In the genomic region with DNA sequence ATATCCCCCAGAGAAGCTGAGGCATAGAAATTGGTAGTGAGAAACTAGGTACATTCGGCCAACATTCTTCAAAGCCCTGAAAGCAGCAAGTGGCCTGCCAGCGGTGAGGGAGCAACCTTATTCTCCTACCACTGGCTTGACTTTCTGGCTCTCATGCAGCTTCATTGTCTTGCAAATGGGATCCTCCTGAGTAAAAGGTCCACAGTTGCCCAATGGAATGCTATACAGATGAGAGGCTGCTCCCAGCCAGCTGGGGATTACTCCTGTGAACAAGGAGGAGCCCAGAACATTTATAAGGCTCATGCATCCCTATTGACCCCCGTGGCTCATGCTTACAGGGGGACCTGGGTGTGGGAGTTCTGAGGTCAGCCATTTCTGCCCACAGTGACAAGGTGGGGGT, we compare ENCODE assay signal across 31 mouse cellular contexts.
"Had no signal": no experiment of that assay in that cellular context is flagged by ENCODE, and none has a peak within 500 bp of the region (broad histone marks: within the 10 kb centered on the region; RNA-seq: fewer than 3 reads in every experiment).

No protein-coding gene starts in this region.

- H3K9ac ChIP-seq: limb, embryonic 12.5 days; limb, embryonic 13.5 days; limb, embryonic 15.5 days; liver, embryonic 12.5 days; liver, embryonic 13.5 days; liver, embryonic 14.5 days; liver, embryonic 15.5 days; liver, postnatal 0 days; lung, embryonic 14.5 days; lung, embryonic 15.5 days; midbrain, embryonic 12.5 days; midbrain, embryonic 13.5 days; midbrain, embryonic 15.5 days; neural tube, embryonic 12.5 days; neural tube, embryonic 13.5 days had no signal

- H3K36me3 ChIP-seq: limb, embryonic 10.5 days; limb, embryonic 12.5 days; limb, embryonic 13.5 days; limb, embryonic 15.5 days; liver, embryonic 12.5 days; liver, embryonic 13.5 days; liver, embryonic 15.5 days; lung, embryonic 15.5 days; midbrain, embryonic 10.5 days; midbrain, embryonic 12.5 days; midbrain, embryonic 13.5 days; midbrain, embryonic 15.5 days; neural tube, embryonic 12.5 days; neural tube, embryonic 13.5 days had no signal

- H3K4me3 ChIP-seq: limb, embryonic 10.5 days; limb, embryonic 12.5 days; limb, embryonic 13.5 days; limb, embryonic 15.5 days; liver, embryonic 12.5 days; liver, embryonic 13.5 days; liver, embryonic 15.5 days; lung, embryonic 15.5 days; megakaryocyte, embryonic 14.5 days; midbrain, embryonic 10.5 days; midbrain, embryonic 12.5 days; midbrain, embryonic 13.5 days; midbrain, embryonic 15.5 days; myocyte; neural tube, embryonic 12.5 days; neural tube, embryonic 13.5 days had no signal

- H3K4me1 ChIP-seq: limb, embryonic 10.5 days; limb, embryonic 12.5 days; limb, embryonic 13.5 days; limb, embryonic 15.5 days; liver, embryonic 12.5 days; liver, embryonic 13.5 days; liver, embryonic 15.5 days; lung, embryonic 15.5 days; megakaryocyte, embryonic 14.5 days; midbrain, embryonic 10.5 days; midbrain, embryonic 12.5 days; midbrain, embryonic 13.5 days; midbrain, embryonic 15.5 days; neural tube, embryonic 12.5 days; neural tube, embryonic 13.5 days had no signal

- ATAC-seq: liver, embryonic 12.5 days; liver, postnatal 0 days; lung, postnatal 0 days; midbrain, embryonic 13.5 days; midbrain, embryonic 15.5 days; midbrain, embryonic 16.5 days had no signal

- H3K27ac ChIP-seq: limb, embryonic 10.5 days; limb, embryonic 12.5 days; limb, embryonic 13.5 days; limb, embryonic 15.5 days; liver, embryonic 12.5 days; liver, embryonic 13.5 days; liver, embryonic 14.5 days; liver, embryonic 15.5 days; lung, embryonic 15.5 days; macrophage; midbrain, embryonic 10.5 days; midbrain, embryonic 12.5 days; midbrain, embryonic 13.5 days; midbrain, embryonic 15.5 days; neural tube, embryonic 12.5 days; neural tube, embryonic 13.5 days had no signal

- DNase-seq: left cerebral cortex, postnatal 4 days; liver; liver, embryonic 13.5 days; liver, postnatal 0 days; lung, adult 18-20 months; lung, adult 2 months; lung, embryonic 14.5 days; lung, postnatal 10 days; lung, postnatal 14 days; lung, postnatal 36 days; lung, postnatal 4 days; midbrain, embryonic 14.5 days had no signal

- H3K9me3 ChIP-seq: limb, embryonic 10.5 days; limb, embryonic 12.5 days; limb, embryonic 13.5 days; limb, embryonic 15.5 days; liver, embryonic 13.5 days; liver, embryonic 15.5 days; lung, embryonic 15.5 days; midbrain, embryonic 10.5 days; midbrain, embryonic 12.5 days; midbrain, embryonic 13.5 days; midbrain, embryonic 15.5 days; neural tube, embryonic 12.5 days; neural tube, embryonic 13.5 days had no signal
